Mouse (Mus musculus) C3H10T1/2 (cell line): ENCODE measurements around the gene Selenop. TPM values are rescaled to one million over a fixed set of nuclear protein-coding genes. Genes with fewer than 3 reads are reported as not detected.

Source experiments
- polyA plus RNA-seq, 2 experiments: library from polyadenylated mRNA; unstranded; fragments of >200 nt; fragmentation: generic; extraction: Trizol; gene quantifications; one replicate each; pipeline ENCODE4 v1.2.1; 2012; ENCODE audit warnings: missing spikeins in 2 of 2

Selenop gene
- polyA plus RNA-seq, result 10 to 100 TPM in 1 of 2 experiments, under 1 TPM in 1; 0.08 to 61.7 TPM

DNA sequence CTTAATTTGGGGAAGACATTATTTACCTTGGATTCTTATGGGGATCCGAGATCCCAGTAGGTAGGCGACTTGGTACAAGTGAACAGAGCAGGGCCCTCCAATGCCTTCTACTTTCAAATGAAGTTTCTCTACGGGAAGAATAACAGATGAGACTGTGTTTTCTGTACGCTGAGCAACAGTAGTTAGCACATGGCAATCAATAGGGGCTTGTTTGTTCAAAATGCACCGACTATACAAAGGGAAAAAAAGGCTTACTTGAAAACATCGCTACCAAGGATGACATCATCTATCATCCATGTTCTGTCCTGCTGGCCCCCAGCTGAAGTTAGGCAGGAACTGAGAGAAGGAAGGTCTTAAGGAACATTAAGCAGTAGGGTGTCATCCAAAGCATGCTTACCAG, at the start of gene Selenop:
Gene Selenop (plus strand): TSS at position 301 of the 400 bp plus-strand sequence.

DNA sequence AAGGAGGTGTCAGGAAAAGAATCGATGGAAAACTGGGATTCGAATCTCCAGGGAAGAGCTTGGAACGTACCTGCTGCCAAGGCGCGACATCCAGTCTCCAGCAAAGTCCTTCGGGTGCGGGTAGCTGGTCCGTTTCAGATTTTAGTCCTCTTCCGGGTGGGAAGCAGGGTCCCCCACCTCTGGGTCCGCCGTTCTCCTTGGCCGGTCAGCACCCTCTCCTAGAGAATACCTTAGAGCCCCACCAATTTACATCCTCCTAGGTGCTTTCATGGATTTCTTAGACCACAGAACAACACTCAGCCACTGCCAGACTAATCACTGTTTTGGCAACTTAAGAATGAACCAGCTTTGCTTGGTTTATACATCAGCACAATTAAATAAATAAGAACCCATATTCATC, 35.1 kb downstream of the Selenop start, which contains the start of gene Ccdc152:
Gene Ccdc152 (minus strand): TSS at position 101 of the 400 bp plus-strand sequence.

Other genes starting within 250 kb of the Selenop start
- under 1 TPM in 1 of 2 experiments, not detected in 1; 0.33 TPM for gene Ccdc152, start 35.0 kb downstream of the Selenop start, polyA plus RNA-seq